Mouse (Mus musculus): ENCODE data around the gene Resp18. TPM values are rescaled to one million over a fixed set of nuclear protein-coding genes. Genes with fewer than 3 reads are reported as not detected.
A peak's percentile ranks its signal among the peaks of the same experiment; 100 is the strongest.

The Resp18 gene
- polyA plus RNA-seq, 1 experiment from 2014 or later: not detected

- H3K4me2 ChIP-seq: no peak overlapping the region
- H3K36me3 ChIP-seq (ENCODE audit: control insufficient read depth, insufficient read depth, low read length): peaks cover 14% of the 10 kb centered on the region
- no peak overlapping the region for H3K27ac ChIP-seq (ENCODE audit: low read depth, low read length)
- H3K4me1 ChIP-seq (replicated peaks; ENCODE audit: control insufficient read depth, insufficient read depth, low read length): peaks cover 12% of the 10 kb centered on the region
- no peaks in the 10 kb centered on the region for H3K27me3 ChIP-seq (replicated peaks; ENCODE audit: control insufficient read depth, insufficient read depth, low read length)
- H3K9me3 ChIP-seq (ENCODE audit: control insufficient read depth, low read length): no peaks in the 10 kb centered on the region
- WGBS: 84% methylated on average over 6 of the region's 6 CpGs
- H3K4me3 ChIP-seq (ENCODE audit: low read depth, low read length): no peak overlapping the region
- no peak overlapping the region for H3K9ac ChIP-seq (ENCODE audit: low read depth, low read length)
- ATAC-seq (replicated peaks; ENCODE audit: low FRiP score): no peak
- no peak for DNase-seq (ENCODE audit: low spot score)
Measured at GRCm38 (mm10) chr1:75315011-75315410, 36.8 kb upstream of the Resp18 start.

GRCm38 (mm10) chr1:75311694-75312093, 33.5 kb upstream of the Resp18 start:
- ATAC-seq (replicated peaks; ENCODE audit: low FRiP score) (no peak), DNase-seq (ENCODE audit: low spot score) (no peak)
- no peak overlapping the region for H3K4me2 ChIP-seq
- no peak overlapping the region for H3K9ac ChIP-seq (ENCODE audit: low read depth, low read length)
- no peaks in the 10 kb centered on the region for H3K9me3 ChIP-seq (ENCODE audit: control insufficient read depth, low read length)
- H3K4me1 ChIP-seq (replicated peaks; ENCODE audit: control insufficient read depth, insufficient read depth, low read length): peaks cover 12% of the 10 kb centered on the region
- H3K4me3 ChIP-seq (ENCODE audit: low read depth, low read length): no peak overlapping the region
- no peaks in the 10 kb centered on the region for H3K27me3 ChIP-seq (replicated peaks; ENCODE audit: control insufficient read depth, insufficient read depth, low read length)
- peaks cover 21% of the 10 kb centered on the region for H3K36me3 ChIP-seq (ENCODE audit: control insufficient read depth, insufficient read depth, low read length)
- no peak overlapping the region for H3K27ac ChIP-seq (ENCODE audit: low read depth, low read length)
- 93% methylated on average over 6 of the region's 6 CpGs for WGBS

- Histone ChIP-seq H3K36me3 (ENCODE audit: control insufficient read depth, insufficient read depth, low read length) (peaks cover 6% of the 10 kb centered on the region; the same call in 1 of the 2 replicates), H3K9me3 (ENCODE audit: control insufficient read depth, low read length) (no peaks in the 10 kb centered on the region), H3K27ac (ENCODE audit: low read depth, low read length) (no peak overlapping the region), H3K27me3 (replicated peaks; ENCODE audit: control insufficient read depth, insufficient read depth, low read length) (no peaks in the 10 kb centered on the region), H3K4me2 (no peak overlapping the region), H3K4me3 (ENCODE audit: low read depth, low read length) (no peak overlapping the region), H3K4me1 (replicated peaks; ENCODE audit: control insufficient read depth, insufficient read depth, low read length) (no peaks in the 10 kb centered on the region), H3K9ac (ENCODE audit: low read depth, low read length) (no peak overlapping the region)
- 68% methylated on average over 2 of the region's 2 CpGs for WGBS
- no peak for ATAC-seq (replicated peaks; ENCODE audit: low FRiP score)
- DNase-seq (ENCODE audit: low spot score): no peak
Measured at GRCm38 (mm10) chr1:75304662-75305061, 26.4 kb upstream of the Resp18 start.

GRCm38 (mm10) chr1:75294294-75294693, 16.1 kb upstream of the Resp18 start:
- H3K9me3 ChIP-seq (ENCODE audit: control insufficient read depth, low read length): no peaks in the 10 kb centered on the region
- no peaks in the 10 kb centered on the region for H3K36me3 ChIP-seq (ENCODE audit: control insufficient read depth, insufficient read depth, low read length)
- ATAC-seq (replicated peaks; ENCODE audit: low FRiP score): no peak
- DNase-seq (ENCODE audit: low spot score): no peak
- 58% methylated on average over 5 of the region's 5 CpGs for WGBS
- no peaks in the 10 kb centered on the region for H3K4me1 ChIP-seq (replicated peaks; ENCODE audit: control insufficient read depth, insufficient read depth, low read length)
- H3K27me3 ChIP-seq (replicated peaks; ENCODE audit: control insufficient read depth, insufficient read depth, low read length): no peaks in the 10 kb centered on the region
- no peak overlapping the region for H3K27ac ChIP-seq (ENCODE audit: low read depth, low read length)
- H3K4me3 ChIP-seq (ENCODE audit: low read depth, low read length): no peak overlapping the region
- H3K9ac ChIP-seq (ENCODE audit: low read depth, low read length): no peak overlapping the region
- no peak overlapping the region for H3K4me2 ChIP-seq

GRCm38 (mm10) chr1:75293331-75293701, 15.1 kb upstream of the Resp18 start:
- WGBS: 79% methylated on average over 5 of the region's 5 CpGs

GRCm38 (mm10) chr1:75292476-75293330, 14.5 kb upstream of the Resp18 start:
- no peak overlapping the region for H3K4me3 ChIP-seq (ENCODE audit: low read depth, low read length)
- 35% methylated on average over 12 of the region's 12 CpGs for WGBS
- no peak for ATAC-seq (replicated peaks; ENCODE audit: low FRiP score)
- H3K27me3 ChIP-seq (replicated peaks; ENCODE audit: control insufficient read depth, insufficient read depth, low read length): no peaks in the 10 kb centered on the region
- H3K27ac ChIP-seq (ENCODE audit: low read depth, low read length): peak overlapping the region; percentile 45; the same call in 1 of the 2 replicates
- DNase-seq (ENCODE audit: low spot score): peak; percentile 34
- no peak overlapping the region for H3K9ac ChIP-seq (ENCODE audit: low read depth, low read length)
- H3K4me2 ChIP-seq: no peak overlapping the region
- no peaks in the 10 kb centered on the region for H3K9me3 ChIP-seq (ENCODE audit: control insufficient read depth, low read length)
- no peaks in the 10 kb centered on the region for H3K4me1 ChIP-seq (replicated peaks; ENCODE audit: control insufficient read depth, insufficient read depth, low read length)
- H3K36me3 ChIP-seq (ENCODE audit: control insufficient read depth, insufficient read depth, low read length): no peaks in the 10 kb centered on the region

More at GRCm38 (mm10) chr1:75293331-75293701, 15.1 kb upstream of the Resp18 start:
- Histone ChIP-seq H3K27me3 (replicated peaks; ENCODE audit: control insufficient read depth, insufficient read depth, low read length) (no peaks in the 10 kb centered on the region), H3K27ac (ENCODE audit: low read depth, low read length) (peak overlapping the region; percentile 45; the same call in 1 of the 2 replicates), H3K9me3 (ENCODE audit: control insufficient read depth, low read length) (no peaks in the 10 kb centered on the region), H3K36me3 (ENCODE audit: control insufficient read depth, insufficient read depth, low read length) (no peaks in the 10 kb centered on the region), H3K4me1 (replicated peaks; ENCODE audit: control insufficient read depth, insufficient read depth, low read length) (no peaks in the 10 kb centered on the region), H3K4me2 (no peak overlapping the region), H3K9ac (ENCODE audit: low read depth, low read length) (no peak overlapping the region), H3K4me3 (ENCODE audit: low read depth, low read length) (no peak overlapping the region)
- DNase-seq (ENCODE audit: low spot score) (no peak), ATAC-seq (replicated peaks; ENCODE audit: low FRiP score) (no peak)

GRCm38 (mm10) chr1:75291321-75291720, 13.1 kb upstream of the Resp18 start:
- Histone ChIP-seq H3K27ac (ENCODE audit: low read depth, low read length) (no peak overlapping the region), H3K4me3 (ENCODE audit: low read depth, low read length) (no peak overlapping the region), H3K9me3 (ENCODE audit: control insufficient read depth, low read length) (no peaks in the 10 kb centered on the region), H3K36me3 (ENCODE audit: control insufficient read depth, insufficient read depth, low read length) (no peaks in the 10 kb centered on the region), H3K4me2 (no peak overlapping the region), H3K27me3 (replicated peaks; ENCODE audit: control insufficient read depth, insufficient read depth, low read length) (no peaks in the 10 kb centered on the region), H3K9ac (ENCODE audit: low read depth, low read length) (no peak overlapping the region), H3K4me1 (replicated peaks; ENCODE audit: control insufficient read depth, insufficient read depth, low read length) (no peaks in the 10 kb centered on the region)
- ATAC-seq (replicated peaks; ENCODE audit: low FRiP score): no peak
- 85% methylated on average over 8 of the region's 8 CpGs for WGBS
- no peak for DNase-seq (ENCODE audit: low spot score)

GRCm38 (mm10) chr1:75290582-75290981, 12.4 kb upstream of the Resp18 start:
- no peak overlapping the region for H3K4me2 ChIP-seq
- H3K4me1 ChIP-seq (replicated peaks; ENCODE audit: control insufficient read depth, insufficient read depth, low read length): no peaks in the 10 kb centered on the region
- no peaks in the 10 kb centered on the region for H3K9me3 ChIP-seq (ENCODE audit: control insufficient read depth, low read length)
- H3K4me3 ChIP-seq (ENCODE audit: low read depth, low read length): no peak overlapping the region
- H3K27ac ChIP-seq (ENCODE audit: low read depth, low read length): no peak overlapping the region
- no peaks in the 10 kb centered on the region for H3K36me3 ChIP-seq (ENCODE audit: control insufficient read depth, insufficient read depth, low read length)
- ATAC-seq (replicated peaks; ENCODE audit: low FRiP score) (no peak), DNase-seq (ENCODE audit: low spot score) (no peak)
- H3K9ac ChIP-seq (ENCODE audit: low read depth, low read length): no peak overlapping the region
- no peaks in the 10 kb centered on the region for H3K27me3 ChIP-seq (replicated peaks; ENCODE audit: control insufficient read depth, insufficient read depth, low read length)

- no peak overlapping the region for H3K27ac ChIP-seq (ENCODE audit: low read depth, low read length)
- no peak overlapping the region for H3K9ac ChIP-seq (ENCODE audit: low read depth, low read length)
- no peak overlapping the region for H3K4me3 ChIP-seq (ENCODE audit: low read depth, low read length)
- no peak overlapping the region for H3K4me2 ChIP-seq
- H3K36me3 ChIP-seq (ENCODE audit: control insufficient read depth, insufficient read depth, low read length): no peaks in the 10 kb centered on the region
- no peaks in the 10 kb centered on the region for H3K9me3 ChIP-seq (ENCODE audit: control insufficient read depth, low read length)
- ATAC-seq (replicated peaks; ENCODE audit: low FRiP score): no peak
- WGBS: 62% methylated on average over 8 of the region's 8 CpGs
- DNase-seq (ENCODE audit: low spot score): no peak
- H3K4me1 ChIP-seq (replicated peaks; ENCODE audit: control insufficient read depth, insufficient read depth, low read length): no peaks in the 10 kb centered on the region
- H3K27me3 ChIP-seq (replicated peaks; ENCODE audit: control insufficient read depth, insufficient read depth, low read length): no peaks in the 10 kb centered on the region
Measured at GRCm38 (mm10) chr1:75289888-75290431, 11.7 kb upstream of the Resp18 start.
